Mouse (Mus musculus) stomach, embryonic 14.5 days (tissue): ENCODE measurements around the gene Dusp22. TPM values are rescaled to one million over a fixed set of nuclear protein-coding genes. Genes with fewer than 3 reads are reported as not detected.

Source experiments
- ATAC-seq: fragments of 200-750 bp; cut with Nextera tagmentation; 2 replicates; pipeline ENCODE4 v1.8.0; 2017; ENCODE audit warnings: low read depth, moderate TSS enrichment; ENCODE audit not compliant: insufficient number of reproducible peaks, insufficient read depth, low FRiP score
- H3K27ac ChIP-seq: fragments of 300-500 bp; sonication (generic); 2 replicates; pipeline ENCODE4 v1.5.1; 2014; ENCODE audit warnings: mild to moderate bottlenecking, low read length, moderate library complexity, mixed read lengths
- H3K27me3 ChIP-seq: fragments of 300-500 bp; sonication (generic); 2 replicates; pipeline ENCODE4 v1.6.1; 2014; ENCODE audit warnings: low read length, control low read depth, mixed read lengths; ENCODE audit not compliant: control insufficient read depth, insufficient read depth
- H3K36me3 ChIP-seq: fragments of 300-500 bp; sonication (generic); 2 replicates; pipeline ENCODE4 v1.6.1; 2014; ENCODE audit warnings: mild to moderate bottlenecking, control low read depth, low read length, moderate library complexity, mixed read lengths; ENCODE audit not compliant: control insufficient read depth, insufficient read depth
- H3K4me1 ChIP-seq: fragments of 300-500 bp; sonication (generic); 2 replicates; pipeline ENCODE4 v1.6.1; 2014; ENCODE audit warnings: low read length, control low read depth, mixed read lengths; ENCODE audit not compliant: control insufficient read depth, insufficient read depth
- H3K4me2 ChIP-seq: fragments of 300-500 bp; sonication (generic); replicated peaks from 2 replicates; pipeline ENCODE4 v1.6.1; 2014; ENCODE audit warnings: low read depth, low read length, control low read depth
- H3K4me3 ChIP-seq: fragments of 300-500 bp; sonication (generic); 2 replicates; pipeline ENCODE4 v1.5.1; 2014; ENCODE audit warnings: low read depth, low read length, control low read depth
- H3K9ac ChIP-seq: fragments of 300-500 bp; sonication (generic); replicated peaks from 2 replicates; pipeline ENCODE4 v1.6.1; 2014; ENCODE audit warnings: low read depth, mild to moderate bottlenecking, control low read depth, low read length, moderate library complexity, mixed read lengths
- H3K9me3 ChIP-seq: fragments of 300-500 bp; sonication (generic); 2 replicates; pipeline ENCODE4 v1.6.1; 2016; ENCODE audit warnings: low read depth, low read length, control low read depth; ENCODE audit not compliant: control insufficient read depth
- WGBS: fragments of 180-500 bp; shearing (Covaris S2); extraction: QIAGEN DNeasy Blood & Tissue Kit; methylation state at CpG from one replicate; pipeline ENCODE4 v1.1.7; 2014; 5-methylcytosine and 5-hydroxymethylcytosine counted together
- polyA plus RNA-seq: library from polyadenylated mRNA; unstranded; fragments of >200 nt; fragmentation: Nextera tagmentation; extraction: Ambion mirVana; gene quantifications from 2 replicates; pipeline ENCODE4 v1.2.1, GENCODE M21; 2014

Dusp22 gene
- polyA plus RNA-seq, 1 experiment from 2014 or later, result 22.3 TPM

GRCm38 (mm10) chr13:30715573-30715972, 55.8 kb downstream of the Dusp22 start:
- Histone ChIP-seq H3K9me3 (no peaks in the 10 kb centered on the region), H3K27ac (no peak overlapping the region), H3K27me3 (no peaks in the 10 kb centered on the region), H3K36me3 (no peaks in the 10 kb centered on the region), H3K9ac (no peak overlapping the region), H3K4me3 (no peak overlapping the region), H3K4me2 (no peak overlapping the region), H3K4me1 (no peaks in the 10 kb centered on the region)
- ATAC-seq, result no peak
- 82% methylated on average over 4 of the region's 4 CpGs for WGBS

GRCm38 (mm10) chr13:30716611-30717010, 56.8 kb downstream of the Dusp22 start:
- no peak for ATAC-seq
- Histone ChIP-seq H3K9me3 (no peaks in the 10 kb centered on the region), H3K4me3 (no peak overlapping the region), H3K27me3 (no peaks in the 10 kb centered on the region), H3K9ac (no peak overlapping the region), H3K4me2 (no peak overlapping the region), H3K4me1 (no peaks in the 10 kb centered on the region), H3K36me3 (no peaks in the 10 kb centered on the region), H3K27ac (no peak overlapping the region)
- WGBS, result 75% methylated on average over 5 of the region's 5 CpGs

GRCm38 (mm10) chr13:30722601-30723000, 62.8 kb downstream of the Dusp22 start:
- 7% methylated on average over 7 of the region's 7 CpGs for WGBS
- H3K4me3 ChIP-seq, result no peak overlapping the region
- H3K27me3 ChIP-seq, result no peaks in the 10 kb centered on the region
- H3K9me3 ChIP-seq, result no peaks in the 10 kb centered on the region
- peaks cover 3% of the 10 kb centered on the region; the same call in 1 of the 2 replicates for H3K4me1 ChIP-seq
- no peak overlapping the region for H3K9ac ChIP-seq
- H3K27ac ChIP-seq, result no peak overlapping the region
- no peak for ATAC-seq
- H3K36me3 ChIP-seq, result no peaks in the 10 kb centered on the region
- H3K4me2 ChIP-seq, result no peak overlapping the region

GRCm38 (mm10) chr13:30723258-30723657, 63.5 kb downstream of the Dusp22 start:
- H3K4me3 ChIP-seq, result no peak overlapping the region
- H3K4me1 ChIP-seq, result peaks cover 3% of the 10 kb centered on the region; the same call in 1 of the 2 replicates
- no peaks in the 10 kb centered on the region for H3K27me3 ChIP-seq
- H3K36me3 ChIP-seq, result no peaks in the 10 kb centered on the region
- 18% methylated on average over 5 of the region's 5 CpGs for WGBS
- ATAC-seq, result no peak
- no peaks in the 10 kb centered on the region for H3K9me3 ChIP-seq
- H3K4me2 ChIP-seq, result no peak overlapping the region
- H3K9ac ChIP-seq, result no peak overlapping the region
- no peak overlapping the region for H3K27ac ChIP-seq

- no peak overlapping the region for H3K4me2 ChIP-seq
- H3K4me1 ChIP-seq, result peaks cover 3% of the 10 kb centered on the region; the same call in 1 of the 2 replicates
- no peaks in the 10 kb centered on the region for H3K36me3 ChIP-seq
- H3K9me3 ChIP-seq, result no peaks in the 10 kb centered on the region
- no peak for ATAC-seq
- WGBS, result 55% methylated on average over 8 of the region's 8 CpGs
- H3K9ac ChIP-seq, result no peak overlapping the region
- no peak overlapping the region for H3K4me3 ChIP-seq
- no peaks in the 10 kb centered on the region for H3K27me3 ChIP-seq
- H3K27ac ChIP-seq, result no peak overlapping the region
These were observed 64.1 kb downstream of the Dusp22 start for GRCm38 (mm10) chr13:30723858-30724257.

DNA sequence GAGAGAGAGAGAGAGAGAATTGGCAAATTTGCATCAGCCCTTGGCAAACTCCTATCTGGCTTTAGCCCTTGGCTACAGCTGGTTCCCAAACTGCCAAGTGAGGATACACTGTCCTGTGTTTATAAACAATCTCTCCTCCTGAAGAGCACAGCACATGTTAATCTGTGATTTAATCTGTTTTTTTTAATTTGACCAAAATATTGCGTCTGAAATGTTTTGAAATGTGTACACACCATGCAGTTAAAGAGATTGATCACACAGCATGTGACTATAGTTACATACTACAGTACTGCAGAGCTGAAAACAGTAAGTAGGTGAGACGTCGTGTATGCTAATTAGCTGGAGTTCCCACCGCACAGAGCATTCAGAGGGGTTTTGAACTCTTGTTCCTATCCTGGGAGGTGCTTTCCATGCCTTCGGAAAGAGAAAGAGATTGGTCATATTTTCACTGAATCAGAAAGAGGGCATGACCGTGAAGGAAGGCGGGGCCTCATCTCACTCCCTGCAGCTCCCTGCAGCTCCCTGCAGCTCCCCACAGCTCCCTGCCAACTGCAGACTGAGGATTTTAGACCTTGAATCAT, 65.0 kb downstream of the Dusp22 start:
- no peak for ATAC-seq
- no peak overlapping the region for H3K4me3 ChIP-seq
- WGBS, result 22% methylated on average over 7 of the region's 7 CpGs
- no peak overlapping the region for H3K9ac ChIP-seq
- H3K4me2 ChIP-seq, result no peak overlapping the region
- no peak overlapping the region for H3K27ac ChIP-seq
- no peaks in the 10 kb centered on the region for H3K9me3 ChIP-seq
- H3K4me1 ChIP-seq, result peaks cover 3% of the 10 kb centered on the region; the same call in 1 of the 2 replicates
- H3K36me3 ChIP-seq, result no peaks in the 10 kb centered on the region
- H3K27me3 ChIP-seq, result no peaks in the 10 kb centered on the region

- no peak overlapping the region for H3K4me2 ChIP-seq
- 87% methylated on average over 4 of the region's 4 CpGs for WGBS
- no peak for ATAC-seq
- H3K4me3 ChIP-seq, result no peak overlapping the region
- no peaks in the 10 kb centered on the region for H3K27me3 ChIP-seq
- no peaks in the 10 kb centered on the region for H3K9me3 ChIP-seq
- H3K9ac ChIP-seq, result no peak overlapping the region
- peaks cover 3% of the 10 kb centered on the region; the same call in 1 of the 2 replicates for H3K4me1 ChIP-seq
- no peaks in the 10 kb centered on the region for H3K36me3 ChIP-seq
- H3K27ac ChIP-seq, result no peak overlapping the region
These were observed 67.1 kb downstream of the Dusp22 start for GRCm38 (mm10) chr13:30726879-30727278.

DNA sequence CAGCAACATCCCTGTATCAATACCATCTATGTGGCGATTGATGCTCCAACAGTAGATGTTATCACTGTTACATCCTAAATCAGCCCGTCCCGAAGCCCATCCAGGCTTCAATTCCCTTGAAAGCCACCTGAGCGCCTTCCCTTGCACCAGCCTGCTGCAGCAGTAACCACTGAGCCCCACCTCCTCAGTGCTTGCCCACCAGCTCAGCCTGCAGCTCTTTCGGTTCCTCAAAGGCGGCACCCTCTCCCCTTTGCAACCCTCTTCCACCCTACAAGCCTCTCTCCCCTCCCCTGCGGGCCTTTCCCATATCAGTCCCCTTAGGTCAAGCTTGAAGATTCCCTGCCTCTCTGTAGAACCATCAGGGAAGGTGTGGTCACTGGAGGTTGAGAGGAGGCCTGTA, 68.4 kb downstream of the Dusp22 start:
- no peaks in the 10 kb centered on the region for H3K4me1 ChIP-seq
- no peak overlapping the region for H3K4me3 ChIP-seq
- no peak overlapping the region for H3K4me2 ChIP-seq
- WGBS, result 93% methylated on average over 7 of the region's 7 CpGs
- ATAC-seq, result no peak
- no peak overlapping the region for H3K27ac ChIP-seq
- H3K9ac ChIP-seq, result no peak overlapping the region
- no peaks in the 10 kb centered on the region for H3K36me3 ChIP-seq
- H3K27me3 ChIP-seq, result no peaks in the 10 kb centered on the region
- H3K9me3 ChIP-seq, result no peaks in the 10 kb centered on the region

DNA sequence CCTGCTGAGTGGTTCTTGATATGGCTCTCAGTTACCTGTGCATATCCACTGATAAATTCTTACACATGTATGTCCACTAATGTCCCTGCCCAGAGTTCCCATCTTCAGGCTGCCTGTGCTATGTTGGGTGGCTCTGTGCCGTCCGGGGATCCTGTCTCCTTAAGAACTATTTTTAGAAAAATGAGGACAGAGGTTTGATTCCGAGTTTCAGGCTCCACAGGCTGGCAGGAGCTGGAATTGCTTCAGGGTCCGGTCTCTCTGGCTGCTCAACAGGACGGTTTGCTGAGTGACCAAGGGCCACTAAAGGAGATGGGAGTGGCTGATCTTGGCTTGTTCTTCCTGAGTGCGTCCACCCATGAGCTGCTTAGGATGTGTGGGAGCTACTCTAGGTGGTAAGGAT, 69.4 kb downstream of the Dusp22 start:
- Histone ChIP-seq H3K27ac (no peak overlapping the region), H3K4me1 (no peaks in the 10 kb centered on the region), H3K36me3 (no peaks in the 10 kb centered on the region), H3K4me3 (no peak overlapping the region), H3K27me3 (no peaks in the 10 kb centered on the region), H3K9ac (no peak overlapping the region), H3K9me3 (no peaks in the 10 kb centered on the region), H3K4me2 (no peak overlapping the region)
- 33% methylated on average over 6 of the region's 6 CpGs for WGBS
- ATAC-seq, result no peak
